Mouse (Mus musculus): Measurements from ENCODE around the gene Cenpk.
"Not testable (repeated sequence)": the region's sequence is repeated elsewhere in the genome, so short reads cannot be mapped to it uniquely, and the experiment has no call there.

Gene Cenpk

GRCm38 (mm10) chr13:104228384-104229066 lies at the start of gene Cenpk, which contains the start of gene Ppwd1:
Gene Cenpk, plus strand, starts transcription at chr13:104228611.
Gene Ppwd1, minus strand, starts transcription at chr13:104228843.
- peak; percentile 94 for DNase-seq

- DNase-seq, result peak; percentile 97
Observed at GRCm38 (mm10) chr13:104178650-104179121, 49.7 kb upstream of the Cenpk start, which contains the start of gene Trim23. Gene Trim23, plus strand, starts transcription at chr13:104178797.

GRCm38 (mm10) chr13:104179176-104179888 lies 49.1 kb upstream of the Cenpk start:
- DNase-seq, result no peak

GRCm38 (mm10) chr13:104187357-104187756 lies 41.1 kb upstream of the Cenpk start:
- no peak for DNase-seq

GRCm38 (mm10) chr13:104195891-104196290 lies 32.5 kb upstream of the Cenpk start:
- not testable (repeated sequence) for DNase-seq

- no peak for DNase-seq
Observed at GRCm38 (mm10) chr13:104204313-104204712, 24.1 kb upstream of the Cenpk start.

GRCm38 (mm10) chr13:104227478-104227877 lies 933 bp upstream of the Cenpk start:
- no peak for DNase-seq

- no peak for DNase-seq
Observed at GRCm38 (mm10) chr13:104229181-104229580, 770 bp downstream of the Cenpk start.

- DNase-seq, result no peak
Observed at GRCm38 (mm10) chr13:104258997-104259396, 30.6 kb downstream of the Cenpk start.

GRCm38 (mm10) chr13:104285031-104285431 lies 56.6 kb downstream of the Cenpk start:
- peak; percentile 31 for DNase-seq

- DNase-seq, result peak; percentile 27
Observed at GRCm38 (mm10) chr13:104285737-104286311, 57.4 kb downstream of the Cenpk start.

GRCm38 (mm10) chr13:104286336-104286735 lies 57.9 kb downstream of the Cenpk start:
- DNase-seq, result no peak

- DNase-seq, result peak; percentile 50
Observed at GRCm38 (mm10) chr13:104286897-104287309, 58.5 kb downstream of the Cenpk start.

GRCm38 (mm10) chr13:104287366-104288225 lies 59.2 kb downstream of the Cenpk start, which contains the start of gene Adamts6:
Gene Adamts6, plus strand, starts transcription at chr13:104287835.
- peak; percentile 15 for DNase-seq

- DNase-seq, result peak; percentile 39
Observed at GRCm38 (mm10) chr13:104288226-104288859, 59.9 kb downstream of the Cenpk start.

GRCm38 (mm10) chr13:104289176-104289575 lies 60.8 kb downstream of the Cenpk start:
- DNase-seq, result no peak

GRCm38 (mm10) chr13:104295472-104295871 lies 67.1 kb downstream of the Cenpk start:
- DNase-seq, result no peak
